Mouse (Mus musculus) right cerebral cortex, adult 18-20 months (tissue): Measurements from ENCODE around the gene Vmp1.

Experiments
- DNase-seq: peaks from one replicate; pipeline ENCODE4 v3.0.0; 2022; ENCODE audit warnings: mixed read lengths

Gene Vmp1

DNA sequence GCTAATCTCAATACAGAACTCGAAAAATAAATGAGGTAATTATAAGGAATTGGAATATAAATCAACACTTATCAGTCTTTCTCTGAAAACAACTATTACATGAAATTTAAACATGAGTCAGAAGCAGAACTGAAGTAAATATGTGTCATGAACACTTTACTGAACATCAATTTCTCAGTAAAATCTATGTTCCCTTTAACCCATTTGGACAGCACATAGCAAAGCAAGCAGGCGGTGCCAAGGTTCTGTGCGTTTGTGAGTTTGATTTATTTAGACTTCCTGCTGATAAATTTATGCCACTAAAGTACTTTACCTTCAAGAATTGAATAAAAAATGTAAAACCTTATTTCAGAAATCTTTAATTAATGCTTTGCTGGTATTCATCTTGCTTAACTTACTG is 54.2 kb downstream of the Vmp1 start:
- DNase-seq = no peak

DNA sequence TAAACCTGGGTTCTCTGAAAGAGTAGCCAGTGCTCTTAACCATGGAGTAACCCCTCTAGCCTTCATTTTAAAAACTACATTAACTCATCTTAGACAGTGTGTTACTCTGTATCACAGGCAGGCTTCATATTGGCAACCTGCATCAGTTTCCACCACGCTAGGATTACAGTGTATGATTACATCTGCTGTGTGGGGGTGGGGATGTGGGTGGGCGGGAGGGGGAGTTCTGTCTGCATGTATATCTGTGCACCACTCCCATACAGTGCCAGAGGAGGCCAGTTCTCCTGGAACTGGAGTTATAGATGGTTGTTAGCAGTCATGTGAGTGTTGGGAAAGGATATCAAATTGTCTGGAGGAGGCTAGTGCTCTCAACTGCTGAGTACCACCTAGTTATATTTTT is 55.2 kb downstream of the Vmp1 start:
- DNase-seq = no peak

- DNase-seq = no peak
Measured at GRCm38 (mm10) chr11:86627649-86628048, 56.0 kb downstream of the Vmp1 start.

DNA sequence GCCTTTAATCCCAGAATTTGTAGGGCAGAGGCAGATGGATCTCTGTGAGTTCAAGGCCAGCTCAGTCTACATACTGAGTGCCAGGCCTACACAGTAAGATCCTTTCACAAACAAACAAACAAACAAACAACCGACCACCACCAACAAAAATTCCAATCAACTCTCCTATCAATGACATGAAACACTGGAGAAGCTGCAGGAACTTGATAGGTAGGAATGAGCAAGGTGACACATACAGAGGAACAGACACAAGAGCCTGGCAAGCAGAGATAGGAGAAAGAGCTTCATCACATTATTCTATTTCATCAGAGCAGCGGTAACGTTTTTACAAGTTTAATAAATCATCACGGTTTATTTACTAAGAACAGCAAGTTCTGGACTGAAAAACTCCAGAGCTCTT is 56.9 kb downstream of the Vmp1 start:
- DNase-seq = no peak

GRCm38 (mm10) chr11:86624237-86624941 is 59.2 kb downstream of the Vmp1 start:
- no peak for DNase-seq

DNA sequence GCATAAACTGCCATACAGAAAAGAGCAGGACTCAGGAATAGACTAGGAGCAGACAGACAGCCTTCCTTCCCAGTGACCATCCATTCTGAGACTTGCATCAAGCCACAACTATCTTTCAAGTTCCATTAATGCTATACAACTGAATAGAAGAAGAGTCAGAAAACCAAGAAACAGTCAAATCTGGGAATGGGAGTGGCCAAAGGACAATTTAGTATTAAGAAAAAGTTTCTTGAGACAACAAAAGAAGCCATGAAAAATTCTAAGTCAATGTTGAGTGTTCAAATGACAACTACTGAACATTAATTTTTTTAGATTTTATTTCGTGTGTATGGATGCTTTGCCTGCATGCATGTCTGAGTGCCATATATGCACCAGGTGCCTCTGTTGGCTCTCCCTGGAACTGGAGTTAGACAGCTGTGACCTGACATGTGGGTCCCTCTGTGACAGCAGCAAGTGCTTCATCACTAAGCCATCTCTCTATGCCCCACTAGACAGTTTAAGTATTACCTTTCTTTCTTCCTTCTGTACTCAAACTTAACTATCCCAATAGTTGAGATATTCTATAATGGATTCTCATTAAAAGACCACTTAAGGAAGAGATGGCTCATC is 60.1 kb downstream of the Vmp1 start:
- DNase-seq = no peak

GRCm38 (mm10) chr11:86622191-86622912 is 61.3 kb downstream of the Vmp1 start:
- no peak for DNase-seq

- no peak for DNase-seq
Measured at GRCm38 (mm10) chr11:86621139-86621538, 62.5 kb downstream of the Vmp1 start.

DNA sequence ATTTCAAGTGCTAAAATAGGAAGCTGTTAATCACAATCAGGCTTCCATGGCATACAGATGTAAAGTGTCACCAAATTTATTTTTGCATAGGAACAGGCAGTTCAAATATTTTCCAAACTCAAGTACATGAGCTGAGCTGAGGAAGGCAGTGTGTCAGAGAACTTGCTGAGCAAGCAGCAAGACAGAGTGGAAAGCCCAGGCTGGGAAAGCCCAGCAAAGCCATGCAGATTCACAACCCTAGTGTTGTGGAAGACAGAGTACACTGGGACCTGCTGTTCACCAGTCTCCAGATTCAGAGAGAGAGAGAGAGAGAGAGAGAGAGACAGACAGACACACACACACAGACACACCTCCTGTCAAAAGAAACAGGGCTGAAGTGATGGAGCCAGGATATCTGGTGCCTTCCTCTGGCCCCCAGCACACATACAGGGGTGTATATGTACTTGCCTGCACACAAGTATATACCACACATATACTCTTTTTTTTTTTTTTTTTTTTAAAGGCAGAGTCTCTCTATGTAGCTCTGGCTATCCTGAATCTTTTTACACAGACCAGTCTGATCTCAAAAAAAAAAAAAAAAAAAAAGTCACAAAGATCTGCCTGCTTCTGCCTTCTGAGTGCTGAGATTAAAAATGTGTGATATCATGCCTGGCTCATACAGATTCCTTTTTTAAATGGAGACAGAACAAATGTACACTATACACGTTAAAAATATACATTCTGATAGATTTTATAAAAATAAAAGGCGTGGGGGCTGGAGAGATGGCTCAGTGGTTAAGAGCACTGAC is 64.9 kb downstream of the Vmp1 start:
- DNase-seq = no peak

DNA sequence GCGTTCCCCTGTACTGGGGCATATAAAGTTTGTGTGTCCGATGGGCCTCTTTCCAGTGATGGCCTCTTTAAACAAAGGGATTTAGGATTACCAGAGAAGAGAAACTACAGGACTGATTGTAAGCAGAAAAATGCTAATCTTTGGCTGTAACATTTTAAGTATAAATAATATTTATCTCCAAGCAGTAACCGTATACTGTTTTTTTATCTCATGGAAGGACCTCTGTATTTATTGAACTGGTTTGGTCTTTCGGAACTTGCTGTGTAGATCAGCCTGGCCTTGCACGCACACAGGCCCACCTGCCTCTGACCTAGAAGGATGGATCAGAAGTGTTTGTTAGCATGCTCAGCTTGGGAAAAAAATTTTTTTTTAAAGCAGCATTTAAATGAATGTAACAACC is 69.0 kb downstream of the Vmp1 start:
- no peak for DNase-seq

DNA sequence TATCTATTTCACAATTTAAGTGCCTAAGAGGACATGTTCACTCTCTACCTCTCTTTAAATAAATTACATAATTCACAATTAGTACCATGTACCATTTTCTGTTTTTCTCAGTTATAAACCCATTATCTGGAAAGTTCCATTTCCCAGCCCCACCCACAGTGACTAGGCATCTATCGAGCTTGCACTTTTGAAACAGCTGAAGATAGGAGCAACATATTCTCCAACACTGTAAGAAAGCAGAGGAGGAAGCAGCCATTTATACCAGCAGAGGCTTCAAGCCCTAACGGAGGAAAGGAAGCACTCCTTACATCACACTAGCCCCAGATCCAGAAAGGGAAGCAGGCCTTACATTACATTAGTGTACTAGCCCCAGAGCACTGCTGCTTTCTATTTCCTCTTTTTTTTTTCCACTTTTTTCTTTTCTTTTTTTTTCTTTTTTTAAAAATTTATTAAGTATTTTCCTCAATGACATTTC is 69.5 kb downstream of the Vmp1 start:
- no peak for DNase-seq

- no peak for DNase-seq
Measured at GRCm38 (mm10) chr11:86611991-86612390, 71.6 kb downstream of the Vmp1 start.

DNA sequence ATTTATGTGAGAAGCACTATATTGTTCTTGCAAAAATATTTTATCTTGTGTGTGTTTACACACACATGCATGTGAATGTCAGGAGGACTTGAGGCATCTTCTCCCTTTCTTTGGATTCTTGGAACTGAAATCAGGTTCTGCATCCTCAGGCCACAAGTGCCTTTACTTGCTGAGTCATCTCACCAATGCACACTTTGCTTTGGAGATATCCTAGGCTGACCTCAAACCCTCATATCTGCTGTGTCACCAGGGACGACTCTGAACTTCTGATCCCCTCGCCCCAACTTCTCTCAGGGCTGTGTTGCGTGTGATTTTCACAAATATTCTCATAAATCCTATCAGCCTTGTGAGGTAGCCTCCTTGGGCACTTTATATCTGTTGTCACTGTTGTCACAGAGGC is 73.4 kb downstream of the Vmp1 start:
- no peak for DNase-seq

DNA sequence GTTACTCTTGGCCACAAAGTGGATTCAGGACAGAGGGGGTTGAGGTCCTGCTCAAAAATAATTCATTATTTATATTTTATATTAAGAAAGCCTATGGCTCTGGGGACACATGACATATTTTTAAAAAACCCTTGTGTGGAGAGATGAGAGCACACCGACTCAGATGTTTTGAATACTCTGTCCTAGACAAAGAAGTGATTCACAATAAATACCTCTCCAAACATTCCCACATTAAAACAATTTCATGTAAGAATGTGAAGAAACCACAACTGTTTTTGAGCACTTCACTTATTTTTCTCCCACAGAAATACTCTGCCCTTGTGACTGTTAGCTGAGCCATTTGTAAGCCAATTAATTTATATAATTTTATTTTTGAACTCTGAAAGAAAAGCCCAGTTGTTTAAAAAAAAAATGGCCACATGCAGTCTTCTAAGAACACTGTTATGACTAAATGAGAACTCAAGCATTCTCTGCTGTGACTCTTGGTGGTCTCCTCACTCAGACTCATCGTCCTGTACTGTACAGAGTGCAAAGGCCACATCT is 75.8 kb downstream of the Vmp1 start:
- DNase-seq = no peak

DNA sequence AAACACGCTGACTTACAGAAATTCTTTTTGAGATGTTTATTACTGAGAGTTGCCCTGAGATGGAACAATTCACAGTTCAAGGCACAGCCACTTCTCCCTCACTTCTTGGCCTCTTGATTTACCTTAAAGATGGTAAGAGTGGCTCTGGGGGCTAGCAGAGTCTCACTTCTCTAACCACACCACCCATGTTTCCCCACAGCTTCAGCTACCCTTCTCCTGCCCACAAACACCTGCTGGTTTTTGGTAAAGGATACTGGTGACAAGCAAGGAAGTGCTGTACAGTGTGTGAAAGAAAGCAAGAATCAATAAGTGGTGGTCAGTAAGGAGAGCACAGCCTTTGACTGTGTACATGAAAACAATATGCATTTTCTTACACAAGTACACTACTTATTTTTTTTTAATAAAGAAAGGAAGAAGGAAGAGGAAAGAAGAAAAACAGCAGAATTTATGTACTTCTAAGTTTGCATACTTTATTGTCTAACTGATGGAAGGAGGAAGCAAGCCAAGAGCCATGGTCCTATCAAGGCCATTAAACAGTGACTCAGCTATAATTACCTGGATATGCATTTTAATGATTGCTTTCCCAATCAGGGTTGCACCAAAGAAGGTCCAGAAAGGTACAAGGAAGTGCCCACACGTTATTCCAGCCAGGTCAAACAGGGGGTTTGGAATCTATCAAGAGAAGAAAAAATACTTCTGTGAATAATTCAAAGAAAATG is 76.9 kb downstream of the Vmp1 start:
- DNase-seq = no peak

- DNase-seq = no peak
Measured at GRCm38 (mm10) chr11:86604732-86605520, 78.7 kb downstream of the Vmp1 start.

GRCm38 (mm10) chr11:86604289-86604688 is 79.3 kb downstream of the Vmp1 start:
- DNase-seq = no peak

DNA sequence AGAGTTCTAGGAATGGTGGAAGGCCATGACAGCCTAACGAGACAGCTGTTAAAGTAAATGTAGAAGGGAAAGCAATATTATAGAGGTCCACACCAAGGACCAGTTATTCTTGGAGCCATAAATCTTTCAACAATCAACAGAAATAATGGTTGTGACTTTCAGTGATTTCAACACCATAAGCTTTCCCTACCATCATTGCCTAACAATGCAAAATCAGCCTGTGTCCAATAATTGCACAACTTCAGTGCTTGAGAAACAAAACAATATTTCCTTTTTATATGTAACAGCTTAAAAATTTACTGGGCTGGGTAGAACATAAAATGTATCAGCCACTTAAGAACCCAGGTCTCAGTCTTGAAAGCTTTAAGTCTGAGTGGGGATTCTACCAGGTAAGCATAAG is 79.9 kb downstream of the Vmp1 start:
- no peak for DNase-seq

- DNase-seq = no peak
Measured at GRCm38 (mm10) chr11:86602116-86602515, 81.5 kb downstream of the Vmp1 start.

GRCm38 (mm10) chr11:86600209-86600557 is 83.5 kb downstream of the Vmp1 start:
- no peak for DNase-seq

GRCm38 (mm10) chr11:86599378-86600208 is 84.0 kb downstream of the Vmp1 start:
- DNase-seq = no peak
